Mouse (Mus musculus): Measurements from ENCODE around the gene Olfr1247. TPM values are rescaled to one million over a fixed set of nuclear protein-coding genes. Genes with fewer than 3 reads are reported as not detected.

The Olfr1247 gene
- polyA plus RNA-seq (2017; shearing (Covaris generic)) = not detected

GRCm38 (mm10) chr2:89614030-89614429 is at the start of gene Olfr1247:
TSS of gene Olfr1247 (minus strand) at chr2:89614130.

DNA sequence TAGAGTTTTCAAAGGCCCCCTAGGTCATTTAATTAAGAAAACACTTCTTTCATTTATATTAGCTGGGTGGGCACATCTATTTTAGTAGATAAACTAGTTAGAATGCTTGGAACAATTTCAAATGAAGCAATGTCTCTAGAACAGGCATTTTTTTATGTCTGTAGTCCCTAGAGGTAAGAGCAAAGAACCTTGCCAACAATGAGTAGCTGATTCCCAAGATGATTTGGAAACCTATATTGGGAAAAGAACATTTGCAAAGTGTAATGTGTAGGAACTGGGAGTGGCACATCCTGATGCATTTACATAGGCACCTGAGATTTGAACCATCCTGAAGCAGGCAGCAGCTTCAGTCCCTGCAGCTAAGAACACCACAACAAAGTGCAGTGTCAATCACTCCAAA is 47.4 kb upstream of the Olfr1247 start, which contains the start of gene Olfr1250:
TSS of gene Olfr1250 (minus strand) at position 101 of the 400 bp plus-strand sequence.

DNA sequence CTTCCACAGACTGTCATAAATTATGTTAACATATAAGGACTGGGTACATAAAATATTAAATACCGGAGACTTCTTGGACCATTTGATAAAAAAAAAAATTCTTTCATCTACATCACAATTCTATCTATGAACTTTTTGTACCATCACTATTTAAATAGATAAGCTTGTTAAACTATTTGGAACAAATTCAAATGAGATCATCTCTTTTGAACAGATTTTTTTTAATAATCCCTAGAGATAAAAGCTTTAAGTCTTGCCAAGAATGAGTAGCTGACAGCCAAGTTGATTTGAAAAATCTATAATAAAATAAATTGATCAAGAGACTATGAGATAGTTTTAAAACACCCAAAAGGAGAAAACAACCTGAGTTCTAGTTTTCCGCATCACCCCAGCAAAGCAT is 21.0 kb upstream of the Olfr1247 start, which contains the start of gene Olfr1249:
TSS of gene Olfr1249 (minus strand) at position 101 of the 400 bp plus-strand sequence.

DNA sequence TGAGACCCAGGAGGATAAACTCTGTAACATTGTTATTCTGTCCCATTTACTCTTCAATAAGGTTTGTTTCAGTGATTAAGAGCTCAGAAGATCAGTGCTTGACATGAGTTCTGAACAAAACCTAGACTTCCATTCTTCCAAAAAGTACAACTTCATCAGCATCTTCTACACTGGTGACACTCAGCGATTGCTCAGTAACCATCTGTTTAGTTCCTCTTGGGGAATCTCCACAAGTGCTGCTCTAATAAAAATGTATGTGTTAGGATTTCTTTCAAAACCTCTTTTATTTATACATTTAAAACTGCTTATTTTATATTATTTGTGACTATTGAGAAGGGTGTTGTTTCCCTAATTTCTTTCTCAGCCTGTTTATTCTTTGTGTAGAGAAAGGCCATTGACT is 4.2 kb upstream of the Olfr1247 start, which contains the start of gene Olfr1248:
TSS of gene Olfr1248 (minus strand) at position 101 of the 400 bp plus-strand sequence.

DNA sequence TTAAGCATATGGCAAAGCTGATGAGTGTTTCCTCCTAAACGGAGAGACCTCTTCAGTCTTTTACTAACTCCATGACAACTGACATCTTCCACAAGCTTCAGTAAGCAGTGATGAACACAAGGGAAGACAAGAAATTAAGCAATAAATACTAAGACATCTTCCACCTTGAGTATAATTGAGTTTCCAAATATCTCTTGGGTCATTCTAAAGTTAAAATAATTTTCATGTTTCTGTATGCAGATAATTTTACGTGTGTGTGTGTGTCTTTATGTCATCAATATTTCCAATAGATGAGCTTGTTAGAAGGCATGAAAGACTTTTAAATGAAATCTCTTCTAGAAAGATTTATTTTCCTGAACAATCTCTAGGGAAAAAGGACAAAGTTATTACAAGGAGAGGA is 20.9 kb downstream of the Olfr1247 start, which contains the start of gene Olfr1246:
TSS of gene Olfr1246 (minus strand) at position 101 of the 400 bp plus-strand sequence.

DNA sequence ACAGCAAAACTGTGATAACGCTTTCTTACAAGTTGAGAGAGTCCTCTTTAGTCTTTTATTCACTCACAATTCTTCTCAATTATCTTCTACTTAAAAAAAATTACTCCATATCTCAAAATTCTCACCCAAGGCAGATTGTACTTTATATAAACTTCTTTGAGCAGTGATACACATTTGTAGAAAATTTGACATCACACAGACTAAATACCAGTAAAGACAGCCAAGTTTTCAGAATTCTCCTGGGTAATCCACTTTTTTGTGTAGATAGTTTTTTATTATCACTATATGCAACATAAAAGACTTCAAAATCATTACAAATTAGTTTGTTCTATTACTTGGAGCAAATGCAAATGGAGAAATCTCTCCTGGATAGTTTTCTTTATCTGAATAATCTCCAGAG is 35.6 kb downstream of the Olfr1247 start, which contains the start of gene Olfr1245:
TSS of gene Olfr1245 (minus strand) at position 101 of the 400 bp plus-strand sequence.

Other genes starting within 250 kb of the Olfr1247 start
- not detected for gene Olfr1234, start 249.3 kb downstream of the Olfr1247 start, polyA plus RNA-seq (2017; shearing (Covaris generic))
- gene Olfr1238, start 204.5 kb downstream of the Olfr1247 start, polyA plus RNA-seq (2017; shearing (Covaris generic)) = 0.07 TPM
- gene Olfr1239, start 193.7 kb downstream of the Olfr1247 start, polyA plus RNA-seq (2017; shearing (Covaris generic)) = not detected
- gene Olfr1240, start 171.1 kb downstream of the Olfr1247 start, polyA plus RNA-seq (2017; shearing (Covaris generic)) = not detected
- gene Olfr1241, start 127.0 kb downstream of the Olfr1247 start, polyA plus RNA-seq (2017; shearing (Covaris generic)) = not detected
- not detected for gene Olfr1242, start 115.8 kb downstream of the Olfr1247 start, polyA plus RNA-seq (2017; shearing (Covaris generic))
- gene Olfr1243, start 82.6 kb downstream of the Olfr1247 start, polyA plus RNA-seq (2017; shearing (Covaris generic)) = not detected
- gene Olfr1245, start 35.7 kb downstream of the Olfr1247 start, polyA plus RNA-seq (2017; shearing (Covaris generic)) = not detected
- gene Olfr1246, start 21.0 kb downstream of the Olfr1247 start, polyA plus RNA-seq (2017; shearing (Covaris generic)) = not detected
- not detected for gene Olfr1248, start 4.1 kb upstream of the Olfr1247 start, polyA plus RNA-seq (2017; shearing (Covaris generic))
- gene Olfr1249, start 20.9 kb upstream of the Olfr1247 start, polyA plus RNA-seq (2017; shearing (Covaris generic)) = not detected
- not detected for gene Olfr1250, start 47.3 kb upstream of the Olfr1247 start, polyA plus RNA-seq (2017; shearing (Covaris generic))
- not detected for gene Olfr1251, start 57.8 kb upstream of the Olfr1247 start, polyA plus RNA-seq (2017; shearing (Covaris generic))
- not detected for gene Olfr1252, start 110.9 kb upstream of the Olfr1247 start, polyA plus RNA-seq (2017; shearing (Covaris generic))
- not detected for gene Olfr1253, start 143.0 kb upstream of the Olfr1247 start, polyA plus RNA-seq (2017; shearing (Covaris generic))
- gene Olfr1254, start 179.5 kb upstream of the Olfr1247 start, polyA plus RNA-seq (2017; shearing (Covaris generic)) = not detected
- gene Olfr1255, start 197.9 kb upstream of the Olfr1247 start, polyA plus RNA-seq (2017; shearing (Covaris generic)) = not detected
- not detected for gene Olfr1256, start 227.4 kb upstream of the Olfr1247 start, polyA plus RNA-seq (2017; shearing (Covaris generic))
- gene Olfr48, start 234.1 kb upstream of the Olfr1247 start, polyA plus RNA-seq (2017; shearing (Covaris generic)) = not detected